Mouse (Mus musculus) cerebellum, postnatal 14 days (tissue): ENCODE results near the gene Ephb1.
A peak's percentile ranks its signal among the peaks of the same experiment; 100 is the strongest.

Source experiments
- DNase-seq, 2 experiments: peaks; one replicate each; pipeline ENCODE4 v3.0.0; 2021; ENCODE audit warnings: mixed read lengths in 2 of 2

The Ephb1 gene

GRCm38 (mm10) chr9:101976884-101977465 lies 377.5 kb downstream of the Ephb1 start:
- no peak for DNase-seq

GRCm38 (mm10) chr9:101972314-101972713 lies 382.2 kb downstream of the Ephb1 start:
- DNase-seq, result no peak

GRCm38 (mm10) chr9:101971806-101972205 lies 382.7 kb downstream of the Ephb1 start:
- DNase-seq, result peak; percentile 28 to 35

GRCm38 (mm10) chr9:101956228-101956627 lies 398.3 kb downstream of the Ephb1 start:
- DNase-seq, result peak in 1 of 2 experiments; percentile 34

GRCm38 (mm10) chr9:101954529-101954928 lies 400.0 kb downstream of the Ephb1 start:
- DNase-seq, result no peak

GRCm38 (mm10) chr9:101950101-101950500 lies 404.4 kb downstream of the Ephb1 start:
- DNase-seq, result no peak

GRCm38 (mm10) chr9:101945814-101946213 lies 408.7 kb downstream of the Ephb1 start:
- DNase-seq, result no peak

GRCm38 (mm10) chr9:101945326-101945725 lies 409.2 kb downstream of the Ephb1 start:
- DNase-seq, result peak; percentile 55 to 72

- DNase-seq, result no peak
These were observed 412.3 kb downstream of the Ephb1 start for GRCm38 (mm10) chr9:101942058-101942669.

- DNase-seq, result no peak
These were observed 414.3 kb downstream of the Ephb1 start for GRCm38 (mm10) chr9:101940182-101940581.

- DNase-seq, result peak; percentile 84 to 89
These were observed 415.5 kb downstream of the Ephb1 start for GRCm38 (mm10) chr9:101939006-101939405.

- peak; percentile 70 to 73 for DNase-seq
These were observed 416.4 kb downstream of the Ephb1 start for GRCm38 (mm10) chr9:101938066-101938465.

GRCm38 (mm10) chr9:101934887-101935286 lies 419.6 kb downstream of the Ephb1 start:
- DNase-seq, result no peak

- DNase-seq, result no peak
These were observed 420.4 kb downstream of the Ephb1 start for GRCm38 (mm10) chr9:101933946-101934573.

GRCm38 (mm10) chr9:101924829-101925228 lies 429.7 kb downstream of the Ephb1 start:
- DNase-seq, result no peak

GRCm38 (mm10) chr9:101922846-101923245 lies 431.6 kb downstream of the Ephb1 start:
- DNase-seq, result no peak

- peak in 1 of 2 experiments; percentile 1 for DNase-seq
These were observed 435.2 kb downstream of the Ephb1 start for GRCm38 (mm10) chr9:101919324-101919723.

GRCm38 (mm10) chr9:101918771-101919170 lies 435.7 kb downstream of the Ephb1 start:
- DNase-seq, result peak in 1 of 2 experiments; percentile 4

GRCm38 (mm10) chr9:101915082-101915481 lies 439.4 kb downstream of the Ephb1 start:
- no peak for DNase-seq

GRCm38 (mm10) chr9:101911176-101911866 lies 443.2 kb downstream of the Ephb1 start:
- DNase-seq, result peak in 1 of 2 experiments; percentile 44

- no peak for DNase-seq
These were observed 445.0 kb downstream of the Ephb1 start for GRCm38 (mm10) chr9:101909491-101909890.

GRCm38 (mm10) chr9:101908849-101909248 lies 445.6 kb downstream of the Ephb1 start:
- DNase-seq, result no peak

GRCm38 (mm10) chr9:101907747-101908255 lies 446.7 kb downstream of the Ephb1 start:
- DNase-seq, result no peak
